Comparison of ENCODE assay signal across 24 mouse cellular contexts in genomic region chr7:75281106-75281505, GRCm38 (mm10). TPM values are rescaled to one million over a fixed set of nuclear protein-coding genes. Genes with fewer than 3 reads are reported as not detected.
"Had no signal": no experiment of that assay in that cellular context is flagged by ENCODE, and none has a peak within 500 bp of the region (broad histone marks: within the 10 kb centered on the region; RNA-seq: fewer than 3 reads in every experiment).

No protein-coding gene starts in this region.

- H3K4me1 ChIP-seq: intestine, embryonic 15.5 days; limb, embryonic 10.5 days; limb, embryonic 12.5 days; liver, embryonic 13.5 days; liver, embryonic 15.5 days had no signal

- H3K27ac ChIP-seq: heart, adult 2 months; heart, embryonic 10.5 days; hindbrain, embryonic 10.5 days; hindbrain, embryonic 12.5 days; hindbrain, embryonic 14.5 days; intestine, embryonic 15.5 days; limb, embryonic 10.5 days; limb, embryonic 12.5 days; liver, embryonic 13.5 days; liver, embryonic 15.5 days had no signal

- DNase-seq: gastrocnemius, postnatal 14 days; gastrocnemius, postnatal 36 days; heart, adult 2 months; heart, postnatal 10 days; heart, postnatal 4 days; kidney, adult 18-20 months; kidney, adult 8-10 months; kidney, postnatal 10 days; kidney, postnatal 25 days; kidney, postnatal 4 days; liver; liver, embryonic 13.5 days; liver, postnatal 0 days had no signal

- H3K4me3 ChIP-seq: heart, adult 2 months; heart, embryonic 10.5 days; heart, embryonic 12.5 days; hindbrain, embryonic 10.5 days; hindbrain, embryonic 12.5 days; intestine, embryonic 15.5 days; layer of hippocampus, adult 2 months; limb, embryonic 10.5 days; limb, embryonic 12.5 days; liver, embryonic 13.5 days; liver, embryonic 15.5 days had no signal

RNA-seq across cellular contexts. Expression of gene Sv2b, which starts 28.0 kb away (rescaled TPM):
- polyA plus RNA-seq: inflammation-experienced regulatory T-cells, adult 6 months; liver, postnatal 0 days had no signal
